Comparison of ENCODE assay signal across 9 mouse cellular contexts in the genomic region with DNA sequence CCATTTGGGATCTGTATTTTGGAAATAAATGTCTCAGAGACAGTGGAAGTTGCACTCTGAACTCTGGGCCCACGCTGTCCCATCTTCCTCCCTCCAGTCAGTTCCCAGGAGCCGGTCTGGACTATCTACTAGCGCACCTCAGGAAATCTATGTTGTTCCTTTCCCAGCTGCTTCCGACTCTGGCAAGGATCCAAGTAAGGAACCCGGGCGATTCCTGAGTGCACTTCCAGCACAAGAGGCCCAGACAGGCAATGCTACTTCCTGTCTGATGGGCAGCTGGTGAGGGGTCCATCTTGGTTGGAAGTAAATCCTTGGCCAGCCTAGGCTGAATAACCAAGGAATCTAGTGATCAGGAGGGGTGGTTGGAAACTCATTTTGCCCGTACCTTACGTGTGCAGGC.
A peak's percentile ranks its signal among the peaks of the same experiment; 100 is the strongest.
DNase-seq lines count a peak whose midpoint lies in the region; ATAC-seq lines count a peak whose summit lies in the region.
"Had no signal": no experiment of that assay in that cellular context is flagged by ENCODE, and none has a peak within 500 bp of the region (broad histone marks: within the 10 kb centered on the region; RNA-seq: fewer than 3 reads in every experiment).

No protein-coding gene starts in this region.

- H3K9ac ChIP-seq in hindbrain, embryonic 16.5 days (ENCODE audit: low read depth, low read length): no peak overlapping the region
- H3K9ac ChIP-seq in lung, embryonic 16.5 days (ENCODE audit: low read length): no peak overlapping the region

- no peaks in the 10 kb centered on the region for H3K9me3 ChIP-seq in hindbrain, embryonic 16.5 days (ENCODE audit: control insufficient read depth, low read length)
- H3K9me3 ChIP-seq in lung, embryonic 16.5 days (ENCODE audit: control insufficient read depth, low read length): no peaks in the 10 kb centered on the region

- no peak for ATAC-seq in hindbrain, embryonic 16.5 days
- ATAC-seq in lung, embryonic 16.5 days (ENCODE audit: low read depth): peak; percentile 26; the same call in 1 of the 2 replicates
- ATAC-seq in megakaryocyte progenitor cell, adult 5-6 weeks (replicated peaks; ENCODE audit: poor library complexity): no peak
- ATAC-seq: inflammation-experienced regulatory T-cells, adult 6 months had no signal

- H3K27me3 ChIP-seq in hindbrain, embryonic 16.5 days (replicated peaks; ENCODE audit: control insufficient read depth, insufficient read depth, low read length): no peaks in the 10 kb centered on the region
- no peaks in the 10 kb centered on the region for H3K27me3 ChIP-seq in lung, embryonic 16.5 days (ENCODE audit: control insufficient read depth, insufficient read depth, low read depth, low read length)

- peak; percentile 36 for DNase-seq in gastrocnemius, postnatal 14 days
- DNase-seq in gastrocnemius, postnatal 4 days (ENCODE audit: low spot score in 2 of 2): no peak
- peak; percentile 99 for DNase-seq in heart, adult 11 months
- DNase-seq in right cerebral cortex, postnatal 14 days: no peak
- no peak for DNase-seq in left cerebral cortex, postnatal 36 days (ENCODE audit: low spot score in 2 of 2)

- no peak overlapping the region for H3K4me2 ChIP-seq in hindbrain, embryonic 16.5 days (ENCODE audit: low read length)
- no peak overlapping the region for H3K4me2 ChIP-seq in lung, embryonic 16.5 days (ENCODE audit: low read depth, low read length)

- no peak overlapping the region for H3K4me3 ChIP-seq in hindbrain, embryonic 16.5 days (ENCODE audit: low read length)
- H3K4me3 ChIP-seq in lung, embryonic 16.5 days (ENCODE audit: low read length): no peak overlapping the region

- no peaks in the 10 kb centered on the region for H3K4me1 ChIP-seq in hindbrain, embryonic 16.5 days (ENCODE audit: control insufficient read depth, insufficient read depth, low read depth, low read length)
- peaks cover 10% of the 10 kb centered on the region; the same call in 1 of the 2 replicates for H3K4me1 ChIP-seq in lung, embryonic 16.5 days (replicated peaks; ENCODE audit: control insufficient read depth, insufficient read depth, low read length)

- no peaks in the 10 kb centered on the region for H3K36me3 ChIP-seq in hindbrain, embryonic 16.5 days (ENCODE audit: control insufficient read depth, insufficient read depth, low read length)
- no peaks in the 10 kb centered on the region for H3K36me3 ChIP-seq in lung, embryonic 16.5 days (ENCODE audit: control insufficient read depth, insufficient read depth, low read length)

- peak overlapping the region; percentile 51; the same call in 1 of the 2 replicates for H3K27ac ChIP-seq in hindbrain, embryonic 16.5 days (ENCODE audit: low read depth, low read length)
- H3K27ac ChIP-seq in lung, embryonic 16.5 days (ENCODE audit: low read length): peak overlapping the region; percentile 66

- 69% methylated on average over 8 of the region's 8 CpGs for WGBS in hindbrain, embryonic 16.5 days
- WGBS in lung, embryonic 16.5 days: 24% methylated on average over 8 of the region's 8 CpGs

- intact Hi-C loops in gastrocnemius, postnatal 14 days (cut with DNase I; ENCODE audit: low total_unique reads): no loop called here
- intact Hi-C loops in left cerebral cortex, postnatal 36 days (cut with DNase I): loop anchor here (5.0 kb wide), 1 partner anchor 47 kb away; no protein-coding TSS in a partner anchor

Comparison
In these comparisons a context has a peak if more than half of its experiments do, and no peak if none do; other contexts are left out.
1. DNase-seq: peak in gastrocnemius, postnatal 14 days (single experiment) and heart, adult 11 months (single experiment); none in gastrocnemius, postnatal 4 days (0 of 2), right cerebral cortex, postnatal 14 days (single experiment) and left cerebral cortex, postnatal 36 days (0 of 2).